Comparison of ENCODE assay signal across 31 mouse cellular contexts in genomic region chr5:92154861-92155260, GRCm38 (mm10). TPM values are rescaled to one million over a fixed set of nuclear protein-coding genes. Genes with fewer than 3 reads are reported as not detected.
DNase-seq lines count a peak whose midpoint lies in the region; ATAC-seq and TF ChIP-seq lines count a peak whose summit lies in the region.
"Had no signal": no experiment of that assay in that cellular context is flagged by ENCODE, and none has a peak within 500 bp of the region (broad histone marks: within the 10 kb centered on the region; RNA-seq: fewer than 3 reads in every experiment).

No protein-coding gene starts in this region.

- no peak for DNase-seq in frontal cortex, postnatal 25 days (ENCODE audit: low spot score in 2 of 2)
- peak; percentile 9 for DNase-seq in left cerebral cortex, adult 11 months (ENCODE audit: low spot score)
- no peak for DNase-seq in left cerebral cortex, adult 2 months (ENCODE audit: extremely low spot score in 1 of 2, low spot score in 2 of 2)
- peak; percentile 31 to 38 for DNase-seq in right cerebral cortex, adult 2 months (ENCODE audit: low spot score in 2 of 2)
- DNase-seq in right cerebral cortex, postnatal 14 days, result no peak
- DNase-seq: adrenal gland, postnatal 14 days; cerebellum, adult 11-12 months; cerebellum, adult 9-11 months; embryo, embryonic 11 days; gastrocnemius, postnatal 25 days; heart, adult 18-20 months; heart, postnatal 36 days; kidney, adult 18-20 months; kidney, postnatal 25 days; left cerebral cortex, postnatal 4 days; liver, embryonic 13.5 days; lung, adult 2 months; lung, postnatal 10 days; midbrain, embryonic 14.5 days; thymus, postnatal 25 days had no signal

- H3K9ac ChIP-seq in midbrain, embryonic 13.5 days (replicated peaks), result no peak overlapping the region
- H3K9ac ChIP-seq: embryonic facial prominence, embryonic 12.5 days; hindbrain, embryonic 15.5 days; kidney, embryonic 15.5 days; liver, embryonic 13.5 days; stomach, embryonic 15.5 days had no signal

- intact Hi-C loops in left cerebral cortex, adult 2 months (cut with DNase I), result no loop called here

- TF ChIP-seq CTCF in left cerebral cortex, adult 2 months (IDR thresholded peaks at IDR 0.05), result no peak

- H3K4me1 ChIP-seq in midbrain, embryonic 13.5 days (replicated peaks), result no peaks in the 10 kb centered on the region
- H3K4me1 ChIP-seq: embryonic facial prominence, embryonic 12.5 days; hindbrain, embryonic 15.5 days; kidney, embryonic 15.5 days; stomach, embryonic 15.5 days had no signal

- 94% methylated on average over 3 of the region's 3 CpGs for WGBS in midbrain, embryonic 13.5 days

- no peak overlapping the region for H3K4me3 ChIP-seq in left cerebral cortex, adult 2 months
- H3K4me3 ChIP-seq in midbrain, embryonic 13.5 days (replicated peaks), result no peak overlapping the region
- H3K4me3 ChIP-seq: embryonic facial prominence, embryonic 12.5 days; hindbrain, embryonic 15.5 days; kidney, embryonic 15.5 days; liver, embryonic 13.5 days; stomach, embryonic 15.5 days had no signal

- H3K36me3 ChIP-seq in midbrain, embryonic 13.5 days, result peaks cover 41% of the 10 kb centered on the region

- no peak overlapping the region for H3K27ac ChIP-seq in left cerebral cortex, adult 2 months
- H3K27ac ChIP-seq in midbrain, embryonic 13.5 days, result no peak overlapping the region
- H3K27ac ChIP-seq: embryonic facial prominence, embryonic 12.5 days; hindbrain, embryonic 15.5 days; kidney, embryonic 15.5 days; liver, embryonic 13.5 days; macrophage; stomach, embryonic 15.5 days had no signal

- no peak overlapping the region for H3K4me2 ChIP-seq in midbrain, embryonic 13.5 days (replicated peaks)
- H3K4me2 ChIP-seq: embryonic facial prominence, embryonic 12.5 days; heart, embryonic 11.5 days; hindbrain, embryonic 15.5 days; kidney, embryonic 15.5 days; liver, embryonic 13.5 days; stomach, embryonic 15.5 days had no signal

- no peaks in the 10 kb centered on the region for H3K27me3 ChIP-seq in midbrain, embryonic 13.5 days
- H3K27me3 ChIP-seq: embryonic facial prominence, embryonic 12.5 days; hindbrain, embryonic 15.5 days; kidney, embryonic 15.5 days; liver, embryonic 13.5 days; stomach, embryonic 15.5 days had no signal

- H3K9me3 ChIP-seq in midbrain, embryonic 13.5 days, result 0 out of 2 replicates have a peak, but pooled peaks cover 2% of the 10 kb centered on the region
- H3K9me3 ChIP-seq: embryonic facial prominence, embryonic 12.5 days; G1E; hindbrain, embryonic 15.5 days; kidney, embryonic 15.5 days; liver, embryonic 13.5 days; stomach, embryonic 15.5 days had no signal

- ATAC-seq in frontal cortex, adult (ENCODE audit: low TSS enrichment), result peak; percentile 99
- no peak for ATAC-seq in midbrain, embryonic 13.5 days
- ATAC-seq: forebrain, embryonic 16.5 days; inflammation-experienced regulatory T-cells, adult 6 months had no signal

RNA-seq across cellular contexts. Expression of gene Uso1, which starts 17.1 kb away (rescaled TPM):
- 10 to 100 TPM; 79.1 to 84.0 TPM for total RNA-seq in left cerebral cortex, adult 2 months (2021)
- 50.2 and 50.3 TPM in 2 replicates for polyA plus RNA-seq in midbrain, embryonic 13.5 days (2015; fragmentation: Nextera tagmentation; extraction: Ambion mirVana)

Comparison
In these comparisons a context has a peak if more than half of its experiments do, and no peak if none do; other contexts are left out.
1. DNase-seq: peak in left cerebral cortex, adult 11 months (single experiment) and right cerebral cortex, adult 2 months (2 of 2); none in frontal cortex, postnatal 25 days (0 of 2), left cerebral cortex, adult 2 months (0 of 2) and right cerebral cortex, postnatal 14 days (single experiment).